Mouse (Mus musculus) CH12.LX (cell line): ENCODE measurements at regions not wholly inside any gene's neighbourhood (a gene's known extent, or its start where the extent isn't known, plus 50 kb on each side); places are given as distances from the start of the nearest gene placed in this dataset.

ENCODE experiments used
- CHD1 ChIP-seq: IDR thresholded peaks from 2 replicates; pipeline ENCODE4 v1.6.1; 2012; ENCODE audit warnings: low read depth, low read length, improper control_type of control experiment, inconsistent platforms
- EP300 ChIP-seq: IDR thresholded peaks from 2 replicates; pipeline ENCODE4 v1.6.1; 2011; ENCODE audit warnings: low read length, improper control_type of control experiment
- HCFC1 ChIP-seq: IDR thresholded peaks from 2 replicates; pipeline ENCODE4 v1.6.1; 2012; ENCODE audit warnings: low read depth, mild to moderate bottlenecking, inconsistent platforms, low read length, improper control_type of control experiment
- JUND ChIP-seq: conservative IDR thresholded peaks from 2 replicates; pipeline ENCODE4 v1.6.1; 2011; ENCODE audit warnings: low read depth, low read length, improper control_type of control experiment
- MAFK ChIP-seq: IDR thresholded peaks from 2 replicates; pipeline ENCODE4 v1.6.1; 2011; ENCODE audit warnings: low read length, improper control_type of control experiment; ENCODE audit not compliant: insufficient replicate concordance
- MAX ChIP-seq: IDR thresholded peaks from 2 replicates; pipeline ENCODE4 v1.6.1; 2011; ENCODE audit warnings: low read length, improper control_type of control experiment
- MYC ChIP-seq: IDR thresholded peaks from 2 replicates; pipeline ENCODE4 v1.6.1; 2011; ENCODE audit warnings: low read depth, mild to moderate bottlenecking, improper control_type of control experiment, low read length
- NRF1 ChIP-seq: IDR thresholded peaks from 2 replicates; pipeline ENCODE4 v1.6.1; 2014; ENCODE audit warnings: low read depth, mild to moderate bottlenecking, inconsistent platforms, low read length, improper control_type of control experiment, moderate library complexity
- POLR2A ChIP-seq: IDR thresholded peaks from 2 replicates; pipeline ENCODE4 v1.6.1; 2011; ENCODE audit warnings: low read depth, mild to moderate bottlenecking, improper control_type of control experiment, low read length
- UBTF ChIP-seq: IDR thresholded peaks from 2 replicates; pipeline ENCODE4 v1.6.1; 2012; ENCODE audit warnings: low read depth, mild to moderate bottlenecking, inconsistent platforms, low read length, improper control_type of control experiment, moderate library complexity

GRCm38 (mm10) chr4:8921477-8922385 is 682.9 kb upstream of the Car8 start:
- TF ChIP-seq POLR2A (no peak), NRF1 (no peak), CHD1 (no peak), HCFC1 (no peak), EP300 (no peak), MYC (no peak), JUND (no peak), MAFK (no peak), MAX (no peak), UBTF (no peak)
